Mouse (Mus musculus): ENCODE measurements around the gene Trp73. TPM values are rescaled to one million over a fixed set of nuclear protein-coding genes. Genes with fewer than 3 reads are reported as not detected.

The Trp73 gene
- polyA plus RNA-seq, 1 experiment = not detected

- TF ChIP-seq CTCF (IDR thresholded peaks at IDR 0.05; ENCODE audit: insufficient read depth, low read depth, low read length) (no peak), POLR2A (IDR thresholded peaks at IDR 0.05; ENCODE audit: insufficient read depth, low read depth, low read length) (no peak)
- Histone ChIP-seq H3K27ac (ENCODE audit: insufficient read depth, low read depth, low read length) (no peak overlapping the region), H3K4me3 (ENCODE audit: insufficient read depth, low read depth, low read length) (no peak overlapping the region), H3K4me1 (ENCODE audit: control insufficient read depth, insufficient read depth, low read length) (no peaks in the 10 kb centered on the region)
- WGBS = 27% methylated on average over 6 of the region's 6 CpGs
Measured at GRCm38 (mm10) chr4:154096111-154096510, 43.9 kb downstream of the Trp73 start.

- 31% methylated on average over 9 of the region's 9 CpGs for WGBS
- TF ChIP-seq CTCF (IDR thresholded peaks at IDR 0.05; ENCODE audit: insufficient read depth, low read depth, low read length) (peak; percentile 61; the same call in 1 of the 2 replicates), POLR2A (IDR thresholded peaks at IDR 0.05; ENCODE audit: insufficient read depth, low read depth, low read length) (no peak)
- Histone ChIP-seq H3K27ac (ENCODE audit: insufficient read depth, low read depth, low read length) (no peak overlapping the region), H3K4me1 (ENCODE audit: control insufficient read depth, insufficient read depth, low read length) (no peaks in the 10 kb centered on the region), H3K4me3 (ENCODE audit: insufficient read depth, low read depth, low read length) (no peak overlapping the region)
Measured at GRCm38 (mm10) chr4:154093210-154093609, 46.8 kb downstream of the Trp73 start.

- Histone ChIP-seq H3K4me1 (ENCODE audit: control insufficient read depth, insufficient read depth, low read length) (no peaks in the 10 kb centered on the region), H3K4me3 (ENCODE audit: insufficient read depth, low read depth, low read length) (no peak overlapping the region), H3K27ac (ENCODE audit: insufficient read depth, low read depth, low read length) (no peak overlapping the region)
- TF ChIP-seq CTCF (IDR thresholded peaks at IDR 0.05; ENCODE audit: insufficient read depth, low read depth, low read length) (no peak), POLR2A (IDR thresholded peaks at IDR 0.05; ENCODE audit: insufficient read depth, low read depth, low read length) (no peak)
- 75% methylated on average over 8 of the region's 8 CpGs for WGBS
Measured at GRCm38 (mm10) chr4:154091356-154091755, 48.7 kb downstream of the Trp73 start.

GRCm38 (mm10) chr4:154089205-154089604, 50.8 kb downstream of the Trp73 start:
- Histone ChIP-seq H3K4me3 (ENCODE audit: insufficient read depth, low read depth, low read length) (no peak overlapping the region), H3K4me1 (ENCODE audit: control insufficient read depth, insufficient read depth, low read length) (no peaks in the 10 kb centered on the region), H3K27ac (ENCODE audit: insufficient read depth, low read depth, low read length) (no peak overlapping the region)
- WGBS = 74% methylated on average over 5 of the region's 5 CpGs
- TF ChIP-seq CTCF (IDR thresholded peaks at IDR 0.05; ENCODE audit: insufficient read depth, low read depth, low read length) (no peak), POLR2A (IDR thresholded peaks at IDR 0.05; ENCODE audit: insufficient read depth, low read depth, low read length) (no peak)

GRCm38 (mm10) chr4:154086436-154086835, 53.6 kb downstream of the Trp73 start:
- TF ChIP-seq POLR2A (IDR thresholded peaks at IDR 0.05; ENCODE audit: insufficient read depth, low read depth, low read length) = no peak
- no peak for TF ChIP-seq CTCF (IDR thresholded peaks at IDR 0.05; ENCODE audit: insufficient read depth, low read depth, low read length)
- no peak overlapping the region for H3K4me3 ChIP-seq (ENCODE audit: insufficient read depth, low read depth, low read length)
- 85% methylated on average over 8 of the region's 8 CpGs for WGBS
- no peak overlapping the region for H3K27ac ChIP-seq (ENCODE audit: insufficient read depth, low read depth, low read length)
- peaks cover 2% of the 10 kb centered on the region; the same call in 1 of the 2 replicates for H3K4me1 ChIP-seq (ENCODE audit: control insufficient read depth, insufficient read depth, low read length)

GRCm38 (mm10) chr4:154085856-154086255, 54.2 kb downstream of the Trp73 start:
- no peak for TF ChIP-seq POLR2A (IDR thresholded peaks at IDR 0.05; ENCODE audit: insufficient read depth, low read depth, low read length)
- TF ChIP-seq CTCF (IDR thresholded peaks at IDR 0.05; ENCODE audit: insufficient read depth, low read depth, low read length) = no peak
- 55% methylated on average over 3 of the region's 3 CpGs for WGBS
- H3K4me1 ChIP-seq (ENCODE audit: control insufficient read depth, insufficient read depth, low read length) = peaks cover 8% of the 10 kb centered on the region; the same call in 1 of the 2 replicates
- H3K4me3 ChIP-seq (ENCODE audit: insufficient read depth, low read depth, low read length) = no peak overlapping the region
- H3K27ac ChIP-seq (ENCODE audit: insufficient read depth, low read depth, low read length) = no peak overlapping the region

GRCm38 (mm10) chr4:154081974-154082373, 58.0 kb downstream of the Trp73 start:
- Histone ChIP-seq H3K4me3 (ENCODE audit: insufficient read depth, low read depth, low read length) (no peak overlapping the region), H3K4me1 (ENCODE audit: control insufficient read depth, insufficient read depth, low read length) (peaks cover 18% of the 10 kb centered on the region), H3K27ac (ENCODE audit: insufficient read depth, low read depth, low read length) (no peak overlapping the region)
- no peak for TF ChIP-seq POLR2A (IDR thresholded peaks at IDR 0.05; ENCODE audit: insufficient read depth, low read depth, low read length)
- TF ChIP-seq CTCF (IDR thresholded peaks at IDR 0.05; ENCODE audit: insufficient read depth, low read depth, low read length) = no peak
- WGBS = 60% methylated on average over 1 of the region's 1 CpGs

GRCm38 (mm10) chr4:154081021-154081420, 59.0 kb downstream of the Trp73 start:
- H3K4me1 ChIP-seq (ENCODE audit: control insufficient read depth, insufficient read depth, low read length) = peaks cover 18% of the 10 kb centered on the region
- 3% methylated on average over 13 of the region's 13 CpGs for WGBS
- H3K27ac ChIP-seq (ENCODE audit: insufficient read depth, low read depth, low read length) = no peak overlapping the region
- TF ChIP-seq CTCF (IDR thresholded peaks at IDR 0.05; ENCODE audit: insufficient read depth, low read depth, low read length) (no peak), POLR2A (IDR thresholded peaks at IDR 0.05; ENCODE audit: insufficient read depth, low read depth, low read length) (no peak)
- H3K4me3 ChIP-seq (ENCODE audit: insufficient read depth, low read depth, low read length) = no peak overlapping the region

- 51% methylated on average over 4 of the region's 4 CpGs for WGBS
- Histone ChIP-seq H3K4me1 (ENCODE audit: control insufficient read depth, insufficient read depth, low read length) (peaks cover 18% of the 10 kb centered on the region), H3K4me3 (ENCODE audit: insufficient read depth, low read depth, low read length) (no peak overlapping the region), H3K27ac (ENCODE audit: insufficient read depth, low read depth, low read length) (no peak overlapping the region)
- TF ChIP-seq POLR2A (IDR thresholded peaks at IDR 0.05; ENCODE audit: insufficient read depth, low read depth, low read length) (no peak), CTCF (IDR thresholded peaks at IDR 0.05; ENCODE audit: insufficient read depth, low read depth, low read length) (no peak)
Measured at GRCm38 (mm10) chr4:154080211-154080610, 59.8 kb downstream of the Trp73 start.

- Histone ChIP-seq H3K4me1 (ENCODE audit: control insufficient read depth, insufficient read depth, low read length) (no peaks in the 10 kb centered on the region), H3K4me3 (ENCODE audit: insufficient read depth, low read depth, low read length) (no peak overlapping the region), H3K27ac (ENCODE audit: insufficient read depth, low read depth, low read length) (no peak overlapping the region)
- 21% methylated on average over 16 of the region's 16 CpGs for WGBS
- TF ChIP-seq POLR2A (IDR thresholded peaks at IDR 0.05; ENCODE audit: insufficient read depth, low read depth, low read length) (no peak), CTCF (IDR thresholded peaks at IDR 0.05; ENCODE audit: insufficient read depth, low read depth, low read length) (no peak)
Measured at GRCm38 (mm10) chr4:154071941-154072340, 68.1 kb downstream of the Trp73 start.

Data from olfactory bulb, adult 2 months (tissue).